Mouse (Mus musculus): ENCODE measurements at regions not wholly inside any gene's neighbourhood (a gene's known extent, or its start where the extent isn't known, plus 50 kb on each side); places are given as distances from the start of the nearest gene placed in this dataset.

GRCm38 (mm10) chr8:128242465-128243251 lies 115.7 kb upstream of the Nrp1 start:
- no peak overlapping the region for H3K27ac ChIP-seq
- DNase-seq (ENCODE audit: low spot score in 2 of 2) = no peak
- no peak for TF ChIP-seq CTCF (conservative IDR thresholded peaks at IDR 0.05)
- no peak overlapping the region for H3K4me3 ChIP-seq

GRCm38 (mm10) chr8:128251723-128252122 lies 106.7 kb upstream of the Nrp1 start:
- Histone ChIP-seq H3K4me3 (no peak overlapping the region), H3K27ac (no peak overlapping the region)
- DNase-seq (ENCODE audit: low spot score in 2 of 2) = no peak
- TF ChIP-seq CTCF (conservative IDR thresholded peaks at IDR 0.05) = no peak

DNA sequence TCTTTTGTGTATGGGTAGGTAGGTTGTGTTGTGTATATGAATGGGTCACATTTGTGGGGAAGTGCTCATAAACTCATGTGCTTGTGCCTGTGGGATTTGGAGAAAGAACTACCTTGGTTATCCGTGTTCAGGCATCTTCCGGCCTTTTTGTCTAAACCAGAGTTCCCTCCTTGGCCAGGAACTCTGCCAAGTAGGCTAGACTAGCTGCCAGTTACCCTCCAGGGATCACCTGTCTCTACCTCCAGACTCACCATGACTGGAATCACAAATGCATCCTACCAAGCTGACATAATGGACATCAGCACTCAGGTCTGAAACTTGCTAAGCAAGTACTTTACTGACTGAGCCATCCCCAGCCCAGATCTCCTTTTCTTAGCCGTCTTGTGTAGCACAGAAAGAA lies 97.6 kb upstream of the Nrp1 start:
- DNase-seq (ENCODE audit: low spot score in 2 of 2) = no peak
- H3K27ac ChIP-seq = peak overlapping the region; percentile 51
- TF ChIP-seq CTCF (conservative IDR thresholded peaks at IDR 0.05) = no peak
- H3K4me3 ChIP-seq = no peak overlapping the region

- TF ChIP-seq CTCF (conservative IDR thresholded peaks at IDR 0.05) = no peak
- DNase-seq (ENCODE audit: low spot score in 2 of 2) = peak; percentile 30 to 47
- Histone ChIP-seq H3K27ac (peak overlapping the region; percentile 51), H3K4me3 (no peak overlapping the region)
Observed at GRCm38 (mm10) chr8:128261367-128261766, 97.0 kb upstream of the Nrp1 start.

GRCm38 (mm10) chr8:128263251-128263947 lies 95.0 kb upstream of the Nrp1 start:
- 0 out of 2 replicates have a peak overlapping the region, but pooled peaks have one; percentile 10 for H3K27ac ChIP-seq
- TF ChIP-seq CTCF (conservative IDR thresholded peaks at IDR 0.05) = no peak
- H3K4me3 ChIP-seq = no peak overlapping the region
- no peak for DNase-seq (ENCODE audit: low spot score in 2 of 2)

DNA sequence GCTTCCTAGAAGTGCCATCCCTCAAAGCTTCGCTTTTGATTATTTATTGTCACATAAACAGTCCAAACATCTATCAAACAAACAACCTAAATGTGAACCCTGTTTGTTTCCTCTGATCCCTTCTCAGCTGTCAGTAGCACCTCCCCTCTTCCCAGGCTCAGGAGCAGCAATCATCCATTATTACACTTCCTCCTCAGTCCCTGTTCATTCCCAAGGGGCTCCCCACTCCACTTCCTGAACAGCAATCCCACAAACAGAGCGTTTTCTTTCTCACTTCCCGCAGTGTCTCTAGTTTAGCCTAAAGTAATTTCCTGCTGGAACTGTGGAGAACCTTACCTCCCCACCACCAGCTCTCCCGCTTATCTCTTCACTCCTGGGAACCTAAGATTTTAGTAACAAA lies 91.1 kb upstream of the Nrp1 start:
- no peak for TF ChIP-seq CTCF (conservative IDR thresholded peaks at IDR 0.05)
- Histone ChIP-seq H3K4me3 (no peak overlapping the region), H3K27ac (no peak overlapping the region)
- DNase-seq (ENCODE audit: low spot score in 2 of 2) = no peak

GRCm38 (mm10) chr8:128268010-128268409 lies 90.4 kb upstream of the Nrp1 start:
- DNase-seq (ENCODE audit: low spot score in 2 of 2) = no peak
- no peak for TF ChIP-seq CTCF (conservative IDR thresholded peaks at IDR 0.05)
- Histone ChIP-seq H3K27ac (no peak overlapping the region), H3K4me3 (no peak overlapping the region)

GRCm38 (mm10) chr8:128269546-128269945 lies 88.9 kb upstream of the Nrp1 start:
- no peak for DNase-seq (ENCODE audit: low spot score in 2 of 2)
- no peak overlapping the region for H3K27ac ChIP-seq
- no peak for TF ChIP-seq CTCF (conservative IDR thresholded peaks at IDR 0.05)
- H3K4me3 ChIP-seq = no peak overlapping the region

DNA sequence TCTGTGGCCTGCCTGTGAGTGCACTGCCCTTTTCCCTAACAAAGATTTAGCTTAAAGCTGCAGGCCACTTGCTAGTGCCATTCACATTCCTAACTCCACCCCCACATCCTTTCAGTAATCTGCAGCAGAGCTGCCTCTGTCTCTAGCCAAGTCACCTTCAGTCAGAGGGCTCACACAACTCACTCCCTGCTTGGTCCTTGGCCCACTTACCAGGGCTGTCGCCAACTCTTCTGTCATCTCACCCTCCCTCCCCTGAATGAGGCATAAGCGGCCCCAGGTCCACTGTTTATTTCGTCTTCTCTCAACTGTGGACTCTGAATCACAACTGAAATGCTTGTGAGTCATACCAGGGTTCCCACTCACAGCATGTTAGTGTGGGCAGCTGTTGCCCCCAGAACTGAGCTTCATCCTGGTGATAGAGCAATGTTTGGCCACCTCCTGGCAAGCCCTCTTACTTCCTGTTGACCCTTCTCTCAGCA lies 85.5 kb upstream of the Nrp1 start:
- DNase-seq (ENCODE audit: low spot score in 2 of 2) = peak; percentile 14 to 27
- no peak for TF ChIP-seq CTCF (conservative IDR thresholded peaks at IDR 0.05)
- no peak overlapping the region for H3K4me3 ChIP-seq
- peak overlapping the region; percentile 59 for H3K27ac ChIP-seq

DNA sequence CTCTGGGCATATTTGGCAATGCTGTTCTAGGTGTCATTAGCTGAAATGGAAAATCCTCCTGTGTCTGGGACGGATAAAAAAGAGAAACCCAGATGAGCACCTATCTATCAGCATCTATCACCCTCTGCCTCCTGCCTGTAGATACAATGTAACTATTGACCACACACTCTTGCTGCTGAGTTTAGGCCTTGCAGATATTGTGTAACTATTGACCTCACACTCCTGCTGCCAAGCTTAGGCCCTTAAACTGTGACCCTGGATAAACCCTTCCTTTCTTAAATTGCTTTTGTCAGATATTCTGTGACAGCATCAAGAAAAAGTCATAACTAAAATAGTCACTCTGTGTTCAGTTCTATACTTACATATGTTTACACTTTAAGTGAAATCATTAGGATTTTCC lies 81.9 kb upstream of the Nrp1 start:
- H3K4me3 ChIP-seq = no peak overlapping the region
- no peak for TF ChIP-seq CTCF (conservative IDR thresholded peaks at IDR 0.05)
- DNase-seq (ENCODE audit: low spot score in 2 of 2) = no peak
- no peak overlapping the region for H3K27ac ChIP-seq

GRCm38 (mm10) chr8:128282802-128283201 lies 75.6 kb upstream of the Nrp1 start:
- DNase-seq (ENCODE audit: low spot score in 2 of 2) = no peak
- TF ChIP-seq CTCF (conservative IDR thresholded peaks at IDR 0.05) = no peak
- no peak overlapping the region for H3K4me3 ChIP-seq
- H3K27ac ChIP-seq = no peak overlapping the region

DNA sequence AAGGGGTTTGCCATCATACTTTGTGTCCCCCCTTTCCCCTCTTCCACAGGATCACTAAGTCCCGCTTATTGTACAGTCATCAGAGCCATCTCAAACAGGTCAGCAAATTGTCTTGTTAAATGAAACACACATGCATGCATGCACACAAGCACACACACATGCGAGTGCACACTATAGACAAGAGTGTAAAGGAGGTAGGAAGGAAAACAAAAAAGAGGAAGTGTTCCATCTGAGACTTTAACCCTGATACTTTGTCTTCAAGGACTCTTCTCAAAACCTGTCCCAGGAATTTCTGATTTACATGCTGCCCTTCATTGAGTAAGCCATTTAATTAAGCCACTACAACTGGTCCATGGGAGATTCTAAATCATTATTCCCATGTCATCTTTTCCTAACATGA lies 75.0 kb upstream of the Nrp1 start:
- Histone ChIP-seq H3K27ac (no peak overlapping the region), H3K4me3 (no peak overlapping the region)
- DNase-seq (ENCODE audit: low spot score in 2 of 2) = no peak
- TF ChIP-seq CTCF (conservative IDR thresholded peaks at IDR 0.05) = no peak

GRCm38 (mm10) chr8:128284816-128285215 lies 73.6 kb upstream of the Nrp1 start:
- Histone ChIP-seq H3K27ac (no peak overlapping the region), H3K4me3 (no peak overlapping the region)
- no peak for TF ChIP-seq CTCF (conservative IDR thresholded peaks at IDR 0.05)
- no peak for DNase-seq (ENCODE audit: low spot score in 2 of 2)

DNA sequence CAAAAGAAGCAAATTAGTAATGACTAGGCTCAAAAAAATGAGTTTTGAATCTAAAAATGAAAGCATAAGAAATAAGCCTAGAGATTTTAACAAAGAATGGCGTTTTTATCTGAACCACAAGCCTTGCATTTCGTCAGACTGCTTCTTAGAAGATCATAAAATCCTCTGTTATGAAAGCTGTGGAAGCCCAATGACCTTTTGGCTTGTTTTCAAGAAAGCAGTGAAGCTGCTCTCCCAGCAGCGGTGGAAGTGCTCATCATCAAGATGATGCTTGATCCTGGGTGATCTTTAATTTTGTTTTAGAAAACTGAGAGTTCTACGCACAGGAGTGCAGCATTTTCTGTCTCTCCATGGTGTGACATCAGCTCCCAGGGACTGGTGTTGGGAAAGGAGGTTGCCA lies 68.3 kb upstream of the Nrp1 start:
- Histone ChIP-seq H3K27ac (no peak overlapping the region), H3K4me3 (no peak overlapping the region)
- no peak for TF ChIP-seq CTCF (conservative IDR thresholded peaks at IDR 0.05)
- no peak for DNase-seq (ENCODE audit: low spot score in 2 of 2)
